Mouse (Mus musculus) frontal cortex, postnatal 36 days (tissue): Measurements from ENCODE around the gene Dpysl5.
A peak's percentile ranks its signal among the peaks of the same experiment; 100 is the strongest.

ENCODE experiments used
- DNase-seq, 2 experiments: peaks; one replicate each; pipeline ENCODE4 v3.0.0; 2022; ENCODE audit warnings: low spot score in 2 of 2

The Dpysl5 gene

GRCm38 (mm10) chr5:30763511-30763830 is 52.1 kb downstream of the Dpysl5 start:
- no peak for DNase-seq

- DNase-seq: peak in 1 of 2 experiments; percentile 23
Observed at GRCm38 (mm10) chr5:30765596-30766370, 54.4 kb downstream of the Dpysl5 start.

GRCm38 (mm10) chr5:30768082-30768481 is 56.7 kb downstream of the Dpysl5 start:
- DNase-seq: no peak

- DNase-seq: no peak
Observed at GRCm38 (mm10) chr5:30768598-30768997, 57.2 kb downstream of the Dpysl5 start.

- DNase-seq: no peak
Observed at GRCm38 (mm10) chr5:30769075-30769474, 57.7 kb downstream of the Dpysl5 start.

GRCm38 (mm10) chr5:30774601-30775371 is 63.4 kb downstream of the Dpysl5 start:
- peak; percentile 90 to 94 for DNase-seq

- DNase-seq: peak in 1 of 2 experiments; percentile 37
Observed at GRCm38 (mm10) chr5:30780699-30781098, 69.3 kb downstream of the Dpysl5 start.

GRCm38 (mm10) chr5:30781147-30781546 is 69.8 kb downstream of the Dpysl5 start:
- no peak for DNase-seq

- DNase-seq: no peak
Observed at GRCm38 (mm10) chr5:30787381-30787780, 76.0 kb downstream of the Dpysl5 start.

GRCm38 (mm10) chr5:30790047-30790446 is 78.7 kb downstream of the Dpysl5 start:
- DNase-seq: no peak

GRCm38 (mm10) chr5:30796125-30796524 is 84.8 kb downstream of the Dpysl5 start:
- DNase-seq: peak; percentile 71 to 79

GRCm38 (mm10) chr5:30797482-30797881 is 86.1 kb downstream of the Dpysl5 start:
- DNase-seq: no peak

GRCm38 (mm10) chr5:30797982-30798381 is 86.6 kb downstream of the Dpysl5 start:
- DNase-seq: no peak

- DNase-seq: no peak
Observed at GRCm38 (mm10) chr5:30798965-30799364, 87.6 kb downstream of the Dpysl5 start.

GRCm38 (mm10) chr5:30802724-30803467 is 91.5 kb downstream of the Dpysl5 start:
- DNase-seq: no peak

GRCm38 (mm10) chr5:30806106-30806505 is 94.7 kb downstream of the Dpysl5 start:
- peak; percentile 92 for DNase-seq

- peak; percentile 94 for DNase-seq
Observed at GRCm38 (mm10) chr5:30814424-30815119, 103.2 kb downstream of the Dpysl5 start, which contains the start of gene Mapre3. Gene Mapre3 (plus strand): TSS chr5:30814641.

GRCm38 (mm10) chr5:30815120-30815465 is 103.7 kb downstream of the Dpysl5 start:
- DNase-seq: no peak

- peak in 1 of 2 experiments; percentile 14 for DNase-seq
Observed at GRCm38 (mm10) chr5:30816261-30816791, 105.0 kb downstream of the Dpysl5 start.

- no peak for DNase-seq
Observed at GRCm38 (mm10) chr5:30818758-30819309, 107.5 kb downstream of the Dpysl5 start.

- no peak for DNase-seq
Observed at GRCm38 (mm10) chr5:30822689-30823088, 111.3 kb downstream of the Dpysl5 start.
